Mouse (Mus musculus) kidney, postnatal 0 days (tissue): ENCODE measurements around the gene Pfdn2. TPM values are rescaled to one million over a fixed set of nuclear protein-coding genes. Genes with fewer than 3 reads are reported as not detected.

ENCODE experiments used
- ATAC-seq: fragments of 200-750 bp; cut with Nextera tagmentation; replicated peaks from 2 replicates; pipeline ENCODE4 v1.8.0; 2017; ENCODE audit warnings: low read depth, moderate number of reproducible peaks, moderate TSS enrichment, moderate library complexity; ENCODE audit not compliant: low FRiP score
- DNase-seq: peaks from one replicate; pipeline ENCODE4 v3.0.0-alpha.2; 2016; ENCODE audit warnings: low spot score
- H3K27ac ChIP-seq: fragments of 300-500 bp; sonication (generic); 2 replicates; pipeline ENCODE4 v1.5.1; 2014; ENCODE audit warnings: mild to moderate bottlenecking
- H3K27me3 ChIP-seq: fragments of 300-500 bp; sonication (generic); 2 replicates; pipeline ENCODE4 v1.6.1; 2014; ENCODE audit warnings: low read length, mixed read lengths; ENCODE audit not compliant: insufficient read depth
- H3K36me3 ChIP-seq: fragments of 300-500 bp; sonication (generic); 2 replicates; pipeline ENCODE4 v1.6.1; 2014; ENCODE audit warnings: low read length, mixed read lengths; ENCODE audit not compliant: insufficient read depth
- H3K4me1 ChIP-seq: fragments of 300-500 bp; sonication (generic); replicated peaks from 2 replicates; pipeline ENCODE4 v1.6.1; 2014; ENCODE audit warnings: antibody characterized with exemption, low read length, mixed read lengths; ENCODE audit not compliant: insufficient read depth
- H3K4me2 ChIP-seq: fragments of 300-500 bp; sonication (generic); 2 replicates; pipeline ENCODE4 v1.6.1; 2014; ENCODE audit warnings: mild to moderate bottlenecking, low read length, moderate library complexity, mixed read lengths
- H3K4me3 ChIP-seq: fragments of 300-500 bp; sonication (generic); replicated peaks from 2 replicates; pipeline ENCODE4 v1.5.1; 2014; ENCODE audit warnings: low read depth, low read length
- H3K9ac ChIP-seq: fragments of 300-500 bp; sonication (generic); 2 replicates; pipeline ENCODE4 v1.6.1; 2014; ENCODE audit warnings: low read depth, low read length
- H3K9me3 ChIP-seq: fragments of 300-500 bp; sonication (generic); replicated peaks from 2 replicates; pipeline ENCODE4 v1.6.1; 2016; ENCODE audit warnings: low read length, inconsistent platforms, mixed read lengths
- CTCF ChIP-seq: IDR thresholded peaks from 2 replicates; pipeline ENCODE4 v1.5.1; 2016; ENCODE audit warnings: antibody characterized with exemption, low read depth, mild to moderate bottlenecking, moderate library complexity
- WGBS: fragments of 180-500 bp; shearing (Covaris S2); extraction: QIAGEN DNeasy Blood & Tissue Kit; methylation state at CpG from one replicate; pipeline ENCODE4 v1.1.7; 2014; 5-methylcytosine and 5-hydroxymethylcytosine counted together
- polyA plus RNA-seq: library from polyadenylated mRNA; unstranded; fragments of >200 nt; fragmentation: Nextera tagmentation; extraction: Ambion mirVana; gene quantifications from 2 replicates; pipeline ENCODE4 v1.2.1, GENCODE M21; 2015

The Pfdn2 gene
- polyA plus RNA-seq, 1 experiment from 2014 or later = 92.1 TPM

DNA sequence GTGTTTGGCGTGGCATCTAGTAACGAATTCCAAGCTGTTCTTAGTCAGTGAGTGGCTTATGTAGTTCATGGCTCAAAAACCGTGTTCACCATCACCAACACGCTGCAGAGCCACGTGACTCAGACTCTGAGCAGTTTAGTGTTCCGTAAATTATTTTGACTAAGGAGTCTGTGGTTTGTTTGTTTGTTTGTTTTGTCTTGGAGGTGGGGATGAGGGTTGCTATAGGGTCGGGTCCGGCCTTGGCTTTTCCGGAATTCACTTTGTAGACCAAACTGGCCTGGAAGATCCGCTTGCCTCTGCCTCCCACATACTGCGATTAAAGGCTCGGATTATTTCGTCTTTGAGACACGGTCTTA lies 603 bp downstream of the Pfdn2 start:
- DNase-seq (peak; percentile 15), ATAC-seq (0 out of 2 replicates have a peak, but pooled peaks have one; percentile 4)
- Histone ChIP-seq H3K9me3 (peaks cover 5% of the 10 kb centered on the region; the same call in 1 of the 2 replicates), H3K9ac (peak overlapping the region; percentile 79), H3K4me1 (peaks cover 4% of the 10 kb centered on the region; the same call in 1 of the 2 replicates), H3K4me2 (peak overlapping the region; percentile 75), H3K4me3 (peak overlapping the region; percentile 84), H3K36me3 (peaks cover 18% of the 10 kb centered on the region), H3K27me3 (no peaks in the 10 kb centered on the region), H3K27ac (peak overlapping the region; percentile 63; the same call in 1 of the 2 replicates)
- WGBS = under 1% methylated on average over 14 of the region's 14 CpGs
- TF ChIP-seq CTCF = no peak

DNA sequence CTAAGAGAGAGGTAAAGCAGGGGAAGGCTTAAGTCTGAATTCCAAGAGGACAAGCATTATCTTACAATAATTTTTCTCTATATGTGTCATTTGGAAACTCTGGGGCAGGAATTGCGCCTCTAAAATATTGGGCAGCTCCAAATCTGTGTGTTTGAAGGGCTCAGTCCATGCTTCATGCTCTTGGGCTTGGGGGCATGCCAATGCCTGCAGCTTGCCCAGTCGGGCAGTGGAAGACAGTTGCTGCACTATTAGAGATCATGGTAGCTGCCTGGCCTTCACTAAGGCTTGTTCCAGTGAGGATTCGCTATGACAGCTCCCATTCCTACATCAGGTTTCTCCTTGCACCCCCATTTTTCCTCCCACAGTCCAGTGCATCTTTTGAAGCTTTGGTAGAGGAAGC lies 3.2 kb downstream of the Pfdn2 start:
- WGBS = 95% methylated on average over 3 of the region's 3 CpGs

DNA sequence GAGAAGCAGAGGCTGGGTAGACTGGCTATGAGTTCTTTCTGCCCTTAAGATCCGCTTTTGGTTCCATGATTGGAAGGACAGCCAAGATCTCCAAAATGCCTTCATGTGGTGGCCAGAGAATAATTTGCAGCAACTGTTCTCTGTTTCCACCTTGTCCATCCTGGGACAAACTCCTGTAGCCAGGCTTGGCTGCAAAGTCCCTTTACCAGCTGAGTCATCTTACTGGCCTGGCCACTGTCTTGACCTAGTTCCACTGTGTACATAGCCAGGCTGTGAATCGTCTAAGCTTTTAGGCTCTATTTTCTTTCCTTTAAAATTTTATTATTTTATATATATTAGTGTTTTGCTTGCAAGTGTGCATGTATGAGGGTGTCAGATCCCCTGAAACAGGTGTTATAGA lies 3.7 kb downstream of the Pfdn2 start:
- ATAC-seq (no peak), DNase-seq (no peak)
- Histone ChIP-seq H3K9ac (no peak overlapping the region), H3K4me2 (no peak overlapping the region), H3K4me3 (no peak overlapping the region), H3K27ac (no peak overlapping the region), H3K4me1 (peaks cover 4% of the 10 kb centered on the region; the same call in 1 of the 2 replicates), H3K9me3 (peaks cover 5% of the 10 kb centered on the region; the same call in 1 of the 2 replicates), H3K36me3 (0 out of 2 replicates have a peak, but pooled peaks cover 4% of the 10 kb centered on the region), H3K27me3 (no peaks in the 10 kb centered on the region)
- TF ChIP-seq CTCF = no peak
- 81% methylated on average over 2 of the region's 2 CpGs for WGBS

More for the DNA sequence above, 3.2 kb downstream of the Pfdn2 start:
- H3K36me3 ChIP-seq = 0 out of 2 replicates have a peak, but pooled peaks cover 4% of the 10 kb centered on the region
- TF ChIP-seq CTCF = no peak
- ATAC-seq = no peak
- H3K9ac ChIP-seq = no peak overlapping the region
- H3K9me3 ChIP-seq = peaks cover 5% of the 10 kb centered on the region; the same call in 1 of the 2 replicates
- DNase-seq = no peak
- peaks cover 4% of the 10 kb centered on the region; the same call in 1 of the 2 replicates for H3K4me1 ChIP-seq
- no peak overlapping the region for H3K4me3 ChIP-seq
- H3K27me3 ChIP-seq = no peaks in the 10 kb centered on the region
- H3K4me2 ChIP-seq = no peak overlapping the region
- no peak overlapping the region for H3K27ac ChIP-seq

DNA sequence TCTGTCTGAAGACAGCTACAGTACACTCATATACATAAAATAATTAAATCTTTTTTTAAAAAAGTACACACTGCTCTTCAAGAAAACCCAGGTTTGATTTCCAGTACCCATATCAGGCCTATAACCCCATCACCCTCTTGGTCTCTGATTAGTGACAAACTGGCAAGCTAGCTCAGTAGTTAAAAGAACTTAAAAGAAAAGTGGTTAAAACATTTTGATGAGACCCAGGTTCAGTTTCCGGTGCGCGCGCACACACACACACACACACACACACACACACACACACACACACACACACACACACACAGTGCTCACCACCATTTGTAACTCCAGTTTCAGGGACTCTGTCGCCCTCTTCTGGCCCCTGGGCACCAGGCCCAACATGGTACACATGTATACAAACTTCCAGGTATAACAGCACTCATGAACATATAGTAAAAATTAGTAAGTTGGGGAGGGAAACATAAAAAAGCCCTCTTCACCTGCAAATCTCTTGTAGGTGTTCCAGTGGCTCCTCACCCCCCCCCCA lies 10.4 kb downstream of the Pfdn2 start:
- Histone ChIP-seq H3K9ac (no peak overlapping the region), H3K9me3 (no peaks in the 10 kb centered on the region), H3K4me1 (no peaks in the 10 kb centered on the region; the same call in 1 of the 2 replicates), H3K4me2 (no peak overlapping the region), H3K4me3 (no peak overlapping the region), H3K36me3 (peaks cover 15% of the 10 kb centered on the region; the same call in 1 of the 2 replicates), H3K27ac (no peak overlapping the region), H3K27me3 (no peaks in the 10 kb centered on the region)
- peak; percentile 74 for TF ChIP-seq CTCF
- WGBS = 76% methylated on average over 5 of the region's 5 CpGs
- ATAC-seq = no peak
- DNase-seq = peak; percentile 38

DNA sequence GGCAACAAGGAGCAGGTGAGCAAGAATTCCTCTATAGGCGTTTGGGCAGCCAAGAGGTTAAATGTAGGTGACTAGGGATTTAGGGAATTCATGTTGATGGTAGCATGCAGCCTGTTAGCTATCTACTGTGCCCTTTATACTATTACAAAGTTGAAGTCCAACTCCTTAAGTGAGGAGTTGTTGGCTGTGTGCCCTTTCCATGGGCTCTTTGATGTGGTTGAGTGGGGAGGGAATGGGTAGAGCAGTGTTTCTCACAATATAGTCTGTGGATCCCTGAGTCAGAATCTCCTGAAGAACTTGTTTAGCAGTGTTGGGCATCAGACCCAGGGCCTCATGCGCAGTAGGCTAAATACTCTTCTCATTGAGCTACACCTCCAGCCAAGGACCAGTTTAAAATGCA lies 11.3 kb downstream of the Pfdn2 start:
- H3K27me3 ChIP-seq = no peaks in the 10 kb centered on the region
- H3K4me1 ChIP-seq = no peaks in the 10 kb centered on the region; the same call in 1 of the 2 replicates
- no peak overlapping the region for H3K4me2 ChIP-seq
- H3K9me3 ChIP-seq = no peaks in the 10 kb centered on the region
- H3K9ac ChIP-seq = no peak overlapping the region
- DNase-seq (no peak), ATAC-seq (no peak)
- 85% methylated on average over 2 of the region's 2 CpGs for WGBS
- peaks cover 15% of the 10 kb centered on the region; the same call in 1 of the 2 replicates for H3K36me3 ChIP-seq
- no peak overlapping the region for H3K4me3 ChIP-seq
- no peak overlapping the region for H3K27ac ChIP-seq
- no peak for TF ChIP-seq CTCF

DNA sequence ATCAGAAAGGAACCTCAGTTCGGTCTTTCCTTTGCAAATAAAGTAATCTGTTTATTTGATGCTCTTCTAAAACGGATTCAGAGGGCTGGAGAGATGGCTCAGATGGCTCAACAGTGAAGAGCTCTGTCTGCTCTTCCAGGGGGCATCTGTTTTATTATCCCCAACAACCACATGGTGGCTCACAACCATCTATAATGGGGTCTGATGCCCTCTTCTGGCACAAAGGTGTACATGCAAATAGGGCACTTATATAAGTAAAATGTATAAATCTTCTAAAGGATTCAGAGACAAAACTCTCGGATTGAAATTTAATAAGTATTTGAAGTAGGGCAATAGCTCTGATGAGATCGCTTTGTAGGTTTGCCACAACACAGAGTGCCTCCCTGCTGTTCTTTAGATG lies 13.0 kb downstream of the Pfdn2 start:
- H3K4me2 ChIP-seq = no peak overlapping the region
- H3K27ac ChIP-seq = no peak overlapping the region
- H3K4me1 ChIP-seq = no peaks in the 10 kb centered on the region; the same call in 1 of the 2 replicates
- H3K4me3 ChIP-seq = no peak overlapping the region
- no peaks in the 10 kb centered on the region for H3K9me3 ChIP-seq
- ATAC-seq (no peak), DNase-seq (peak; percentile 83)
- H3K36me3 ChIP-seq = peaks cover 15% of the 10 kb centered on the region; the same call in 1 of the 2 replicates
- TF ChIP-seq CTCF = peak; percentile 91
- H3K27me3 ChIP-seq = no peaks in the 10 kb centered on the region
- WGBS = 66% methylated on average over 4 of the region's 4 CpGs
- no peak overlapping the region for H3K9ac ChIP-seq
